Mouse (Mus musculus): ENCODE results near the gene Atraid.
"Not testable (repeated sequence)": the region's sequence is repeated elsewhere in the genome, so short reads cannot be mapped to it uniquely, and the experiment has no call there.

Atraid gene

GRCm38 (mm10) chr5:31047848-31048762 lies at the start of gene Atraid:
Gene Atraid (plus strand): TSS chr5:31048312.
- DNase-seq (ENCODE audit: low spot score): peak; percentile 99

- no peak for DNase-seq (ENCODE audit: low spot score)
Observed at GRCm38 (mm10) chr5:30999324-30999723, 48.8 kb upstream of the Atraid start.

GRCm38 (mm10) chr5:31000122-31000521 lies 48.0 kb upstream of the Atraid start:
- DNase-seq (ENCODE audit: low spot score): no peak

- no peak for DNase-seq (ENCODE audit: low spot score)
Observed at GRCm38 (mm10) chr5:31000993-31001392, 47.1 kb upstream of the Atraid start.

GRCm38 (mm10) chr5:31001560-31001959 lies 46.6 kb upstream of the Atraid start:
- DNase-seq (ENCODE audit: low spot score): no peak

GRCm38 (mm10) chr5:31004184-31004583 lies 43.9 kb upstream of the Atraid start:
- DNase-seq (ENCODE audit: low spot score): peak; percentile 85

- no peak for DNase-seq (ENCODE audit: low spot score)
Observed at GRCm38 (mm10) chr5:31012737-31013136, 35.4 kb upstream of the Atraid start.

- DNase-seq (ENCODE audit: low spot score): no peak
Observed at GRCm38 (mm10) chr5:31015913-31016312, 32.2 kb upstream of the Atraid start.

GRCm38 (mm10) chr5:31021790-31022189 lies 26.3 kb upstream of the Atraid start:
- DNase-seq (ENCODE audit: low spot score): not testable (repeated sequence)

- DNase-seq (ENCODE audit: low spot score): no peak
Observed at GRCm38 (mm10) chr5:31022690-31023089, 25.4 kb upstream of the Atraid start.

- no peak for DNase-seq (ENCODE audit: low spot score)
Observed at GRCm38 (mm10) chr5:31023254-31023653, 24.9 kb upstream of the Atraid start.

- DNase-seq (ENCODE audit: low spot score): no peak
Observed at GRCm38 (mm10) chr5:31024641-31025040, 23.5 kb upstream of the Atraid start.

GRCm38 (mm10) chr5:31030926-31031325 lies 17.2 kb upstream of the Atraid start:
- no peak for DNase-seq (ENCODE audit: low spot score)

- DNase-seq (ENCODE audit: low spot score): no peak
Observed at GRCm38 (mm10) chr5:31031508-31031907, 16.6 kb upstream of the Atraid start.

- DNase-seq (ENCODE audit: low spot score): no peak
Observed at GRCm38 (mm10) chr5:31034669-31035068, 13.4 kb upstream of the Atraid start.

GRCm38 (mm10) chr5:31036556-31036955 lies 11.6 kb upstream of the Atraid start:
- DNase-seq (ENCODE audit: low spot score): not testable (repeated sequence)

- no peak for DNase-seq (ENCODE audit: low spot score)
Observed at GRCm38 (mm10) chr5:31038171-31038845, 9.8 kb upstream of the Atraid start.

GRCm38 (mm10) chr5:31046416-31046815 lies 1.7 kb upstream of the Atraid start:
- DNase-seq (ENCODE audit: low spot score): no peak

- no peak for DNase-seq (ENCODE audit: low spot score)
Observed at GRCm38 (mm10) chr5:31047074-31047473, 1.0 kb upstream of the Atraid start.

- DNase-seq (ENCODE audit: low spot score): peak; percentile 20
Observed at GRCm38 (mm10) chr5:31048763-31049641, 890 bp downstream of the Atraid start, which contains the start of gene Slc5a6. Gene Slc5a6 (minus strand): TSS chr5:31048924.

GRCm38 (mm10) chr5:31050427-31050826 lies 2.3 kb downstream of the Atraid start:
- DNase-seq (ENCODE audit: low spot score): no peak

GRCm38 (mm10) chr5:31053728-31054127 lies 5.6 kb downstream of the Atraid start:
- not testable (repeated sequence) for DNase-seq (ENCODE audit: low spot score)
